Mouse (Mus musculus): ENCODE measurements around the gene Galnt16. TPM values are rescaled to one million over a fixed set of nuclear protein-coding genes. Genes with fewer than 3 reads are reported as not detected.
A peak's percentile ranks its signal among the peaks of the same experiment; 100 is the strongest.

Galnt16 gene
- polyA plus RNA-seq, 1 experiment from 2014 or later, result 8.3 TPM

GRCm38 (mm10) chr12:80602432-80602831 lies 84.4 kb downstream of the Galnt16 start:
- ATAC-seq (ENCODE audit: low FRiP score, low TSS enrichment), result no peak
- WGBS, result 92% methylated on average over 5 of the region's 5 CpGs

GRCm38 (mm10) chr12:80603566-80603965 lies 85.5 kb downstream of the Galnt16 start:
- ATAC-seq (ENCODE audit: low FRiP score, low TSS enrichment), result no peak; the same call in 1 of the 2 replicates
- no peaks in the 10 kb centered on the region for H3K27me3 ChIP-seq (ENCODE audit: insufficient read depth, low read length)
- H3K27ac ChIP-seq (ENCODE audit: low read length), result peak overlapping the region; percentile 56; the same call in 1 of the 2 replicates
- no peak overlapping the region for H3K4me3 ChIP-seq (ENCODE audit: low read length)
- H3K9me3 ChIP-seq (ENCODE audit: low read length), result no peaks in the 10 kb centered on the region
- H3K9ac ChIP-seq (replicated peaks; ENCODE audit: low read length), result no peak overlapping the region
- WGBS, result 43% methylated on average over 4 of the region's 4 CpGs
- H3K36me3 ChIP-seq (ENCODE audit: insufficient read depth, low read length), result no peaks in the 10 kb centered on the region
- H3K4me1 ChIP-seq (ENCODE audit: insufficient read depth, low read length), result peaks cover 16% of the 10 kb centered on the region
- H3K4me2 ChIP-seq (replicated peaks; ENCODE audit: low read depth, low read length), result no peak overlapping the region

More at GRCm38 (mm10) chr12:80602432-80602831, 84.4 kb downstream of the Galnt16 start:
- Histone ChIP-seq H3K4me3 (ENCODE audit: low read length) (no peak overlapping the region), H3K4me2 (replicated peaks; ENCODE audit: low read depth, low read length) (no peak overlapping the region), H3K9me3 (ENCODE audit: low read length) (no peaks in the 10 kb centered on the region), H3K27ac (ENCODE audit: low read length) (no peak overlapping the region), H3K36me3 (ENCODE audit: insufficient read depth, low read length) (no peaks in the 10 kb centered on the region), H3K9ac (replicated peaks; ENCODE audit: low read length) (no peak overlapping the region), H3K27me3 (ENCODE audit: insufficient read depth, low read length) (no peaks in the 10 kb centered on the region), H3K4me1 (ENCODE audit: insufficient read depth, low read length) (peaks cover 22% of the 10 kb centered on the region)

GRCm38 (mm10) chr12:80604218-80604617 lies 86.1 kb downstream of the Galnt16 start:
- Histone ChIP-seq H3K36me3 (ENCODE audit: insufficient read depth, low read length) (no peaks in the 10 kb centered on the region), H3K27me3 (ENCODE audit: insufficient read depth, low read length) (no peaks in the 10 kb centered on the region), H3K4me2 (replicated peaks; ENCODE audit: low read depth, low read length) (no peak overlapping the region), H3K9ac (replicated peaks; ENCODE audit: low read length) (no peak overlapping the region), H3K4me3 (ENCODE audit: low read length) (no peak overlapping the region), H3K27ac (ENCODE audit: low read length) (peak overlapping the region; percentile 56), H3K9me3 (ENCODE audit: low read length) (no peaks in the 10 kb centered on the region), H3K4me1 (ENCODE audit: insufficient read depth, low read length) (peaks cover 13% of the 10 kb centered on the region)
- ATAC-seq (ENCODE audit: low FRiP score, low TSS enrichment), result no peak
- 77% methylated on average over 2 of the region's 2 CpGs for WGBS

- no peak for ATAC-seq (ENCODE audit: low FRiP score, low TSS enrichment)
- WGBS, result 76% methylated on average over 1 of the region's 1 CpGs
Measured at GRCm38 (mm10) chr12:80608576-80608975, 90.5 kb downstream of the Galnt16 start.

GRCm38 (mm10) chr12:80609928-80610327 lies 91.9 kb downstream of the Galnt16 start:
- no peaks in the 10 kb centered on the region for H3K36me3 ChIP-seq (ENCODE audit: insufficient read depth, low read length)
- ATAC-seq (ENCODE audit: low FRiP score, low TSS enrichment), result no peak
- WGBS, result 81% methylated on average over 3 of the region's 3 CpGs

More at GRCm38 (mm10) chr12:80608576-80608975, 90.5 kb downstream of the Galnt16 start:
- Histone ChIP-seq H3K27me3 (ENCODE audit: insufficient read depth, low read length) (no peaks in the 10 kb centered on the region), H3K4me1 (ENCODE audit: insufficient read depth, low read length) (peaks cover 9% of the 10 kb centered on the region), H3K9me3 (ENCODE audit: low read length) (no peaks in the 10 kb centered on the region), H3K4me2 (replicated peaks; ENCODE audit: low read depth, low read length) (no peak overlapping the region), H3K36me3 (ENCODE audit: insufficient read depth, low read length) (no peaks in the 10 kb centered on the region), H3K27ac (ENCODE audit: low read length) (no peak overlapping the region), H3K9ac (replicated peaks; ENCODE audit: low read length) (no peak overlapping the region), H3K4me3 (ENCODE audit: low read length) (no peak overlapping the region)

GRCm38 (mm10) chr12:80612113-80612791 lies 94.2 kb downstream of the Galnt16 start:
- WGBS, result 57% methylated on average over 9 of the region's 9 CpGs
- H3K4me3 ChIP-seq (ENCODE audit: low read length), result no peak overlapping the region
- no peaks in the 10 kb centered on the region for H3K4me1 ChIP-seq (ENCODE audit: insufficient read depth, low read length)
- ATAC-seq (ENCODE audit: low FRiP score, low TSS enrichment), result no peak
- H3K4me2 ChIP-seq (replicated peaks; ENCODE audit: low read depth, low read length), result no peak overlapping the region
- no peak overlapping the region for H3K27ac ChIP-seq (ENCODE audit: low read length)
- no peaks in the 10 kb centered on the region for H3K9me3 ChIP-seq (ENCODE audit: low read length)
- no peaks in the 10 kb centered on the region for H3K27me3 ChIP-seq (ENCODE audit: insufficient read depth, low read length)
- H3K36me3 ChIP-seq (ENCODE audit: insufficient read depth, low read length), result no peaks in the 10 kb centered on the region
- H3K9ac ChIP-seq (replicated peaks; ENCODE audit: low read length), result no peak overlapping the region

More at GRCm38 (mm10) chr12:80609928-80610327, 91.9 kb downstream of the Galnt16 start:
- Histone ChIP-seq H3K4me1 (ENCODE audit: insufficient read depth, low read length) (no peaks in the 10 kb centered on the region), H3K27me3 (ENCODE audit: insufficient read depth, low read length) (no peaks in the 10 kb centered on the region), H3K9ac (replicated peaks; ENCODE audit: low read length) (no peak overlapping the region), H3K9me3 (ENCODE audit: low read length) (no peaks in the 10 kb centered on the region), H3K4me3 (ENCODE audit: low read length) (no peak overlapping the region), H3K4me2 (replicated peaks; ENCODE audit: low read depth, low read length) (no peak overlapping the region), H3K27ac (ENCODE audit: low read length) (no peak overlapping the region)

- H3K27me3 ChIP-seq (ENCODE audit: insufficient read depth, low read length), result no peaks in the 10 kb centered on the region
- no peak overlapping the region for H3K4me2 ChIP-seq (replicated peaks; ENCODE audit: low read depth, low read length)
- H3K9me3 ChIP-seq (ENCODE audit: low read length), result no peaks in the 10 kb centered on the region
- no peaks in the 10 kb centered on the region for H3K36me3 ChIP-seq (ENCODE audit: insufficient read depth, low read length)
- no peaks in the 10 kb centered on the region for H3K4me1 ChIP-seq (ENCODE audit: insufficient read depth, low read length)
- no peak overlapping the region for H3K9ac ChIP-seq (replicated peaks; ENCODE audit: low read length)
- no peak overlapping the region for H3K27ac ChIP-seq (ENCODE audit: low read length)
- ATAC-seq (ENCODE audit: low FRiP score, low TSS enrichment), result no peak
- H3K4me3 ChIP-seq (ENCODE audit: low read length), result no peak overlapping the region
- WGBS, result 36% methylated on average over 7 of the region's 7 CpGs
Measured at GRCm38 (mm10) chr12:80615371-80616257, 97.5 kb downstream of the Galnt16 start.

- ATAC-seq (ENCODE audit: low FRiP score, low TSS enrichment), result no peak
- no peak overlapping the region for H3K27ac ChIP-seq (ENCODE audit: low read length)
- no peaks in the 10 kb centered on the region for H3K9me3 ChIP-seq (ENCODE audit: low read length)
- no peaks in the 10 kb centered on the region for H3K27me3 ChIP-seq (ENCODE audit: insufficient read depth, low read length)
- H3K4me2 ChIP-seq (replicated peaks; ENCODE audit: low read depth, low read length), result no peak overlapping the region
- 76% methylated on average over 5 of the region's 5 CpGs for WGBS
- no peaks in the 10 kb centered on the region for H3K4me1 ChIP-seq (ENCODE audit: insufficient read depth, low read length)
- H3K4me3 ChIP-seq (ENCODE audit: low read length), result no peak overlapping the region
- no peak overlapping the region for H3K9ac ChIP-seq (replicated peaks; ENCODE audit: low read length)
- H3K36me3 ChIP-seq (ENCODE audit: insufficient read depth, low read length), result no peaks in the 10 kb centered on the region
Measured at GRCm38 (mm10) chr12:80620501-80620900, 102.4 kb downstream of the Galnt16 start.

GRCm38 (mm10) chr12:80631790-80632189 lies 113.7 kb downstream of the Galnt16 start:
- H3K27ac ChIP-seq (ENCODE audit: low read length), result no peak overlapping the region
- no peaks in the 10 kb centered on the region for H3K4me1 ChIP-seq (ENCODE audit: insufficient read depth, low read length)
- no peak overlapping the region for H3K4me2 ChIP-seq (replicated peaks; ENCODE audit: low read depth, low read length)
- no peaks in the 10 kb centered on the region for H3K27me3 ChIP-seq (ENCODE audit: insufficient read depth, low read length)
- 86% methylated on average over 5 of the region's 5 CpGs for WGBS
- H3K4me3 ChIP-seq (ENCODE audit: low read length), result no peak overlapping the region
- no peak overlapping the region for H3K9ac ChIP-seq (replicated peaks; ENCODE audit: low read length)
- ATAC-seq (ENCODE audit: low FRiP score, low TSS enrichment), result no peak
- no peaks in the 10 kb centered on the region for H3K9me3 ChIP-seq (ENCODE audit: low read length)
- peaks cover 47% of the 10 kb centered on the region for H3K36me3 ChIP-seq (ENCODE audit: insufficient read depth, low read length)

Data from kidney, embryonic 16.5 days (tissue).